Mouse (Mus musculus) thymus, postnatal 0 days (tissue): ENCODE measurements around the gene Unc5cl. TPM values are rescaled to one million over a fixed set of nuclear protein-coding genes. Genes with fewer than 3 reads are reported as not detected.
A peak's percentile ranks its signal among the peaks of the same experiment; 100 is the strongest.
"Not testable (repeated sequence)": the region's sequence is repeated elsewhere in the genome, so short reads cannot be mapped to it uniquely, and the experiment has no call there.

Experiments used
- DNase-seq: peaks from one replicate; pipeline ENCODE4 v3.0.0-alpha.2; 2015; ENCODE audit warnings: low spot score
- polyA plus RNA-seq: library from polyadenylated mRNA; unstranded; fragments of >200 nt; fragmentation: Nextera tagmentation; extraction: Ambion mirVana; gene quantifications from 2 replicates; pipeline ENCODE4 v1.2.1, GENCODE M21; 2015

Gene Unc5cl
- polyA plus RNA-seq, 1 experiment from 2014 or later = 21.6 TPM

- DNase-seq = peak; percentile 80
Observed at GRCm38 (mm10) chr17:48467395-48468231, 12.9 kb downstream of the Unc5cl start.

- DNase-seq = not testable (repeated sequence)
Observed at GRCm38 (mm10) chr17:48474282-48474681, 19.6 kb downstream of the Unc5cl start.

GRCm38 (mm10) chr17:48475444-48475843 lies 20.7 kb downstream of the Unc5cl start:
- DNase-seq = no peak

GRCm38 (mm10) chr17:48479952-48480351 lies 25.3 kb downstream of the Unc5cl start:
- DNase-seq = no peak

- DNase-seq = no peak
Observed at GRCm38 (mm10) chr17:48483764-48484163, 29.1 kb downstream of the Unc5cl start.

GRCm38 (mm10) chr17:48484191-48484590 lies 29.5 kb downstream of the Unc5cl start:
- DNase-seq = no peak

- no peak for DNase-seq
Observed at GRCm38 (mm10) chr17:48489466-48489865, 34.8 kb downstream of the Unc5cl start.

GRCm38 (mm10) chr17:48492621-48493020 lies 37.9 kb downstream of the Unc5cl start:
- no peak for DNase-seq

- no peak for DNase-seq
Observed at GRCm38 (mm10) chr17:48493582-48493981, 38.9 kb downstream of the Unc5cl start.

- no peak for DNase-seq
Observed at GRCm38 (mm10) chr17:48493986-48494385, 39.3 kb downstream of the Unc5cl start.

GRCm38 (mm10) chr17:48497986-48498385 lies 43.3 kb downstream of the Unc5cl start:
- DNase-seq = no peak

GRCm38 (mm10) chr17:48500846-48501445 lies 46.2 kb downstream of the Unc5cl start:
- no peak for DNase-seq

- DNase-seq = no peak
Observed at GRCm38 (mm10) chr17:48505006-48505405, 50.3 kb downstream of the Unc5cl start.

GRCm38 (mm10) chr17:48506986-48507385 lies 52.3 kb downstream of the Unc5cl start:
- DNase-seq = no peak

GRCm38 (mm10) chr17:48509596-48509995 lies 54.9 kb downstream of the Unc5cl start:
- peak; percentile 61 for DNase-seq

- peak; percentile 50 for DNase-seq
Observed at GRCm38 (mm10) chr17:48512614-48513281, 58.0 kb downstream of the Unc5cl start.

GRCm38 (mm10) chr17:48514613-48515012 lies 59.9 kb downstream of the Unc5cl start:
- DNase-seq = no peak

GRCm38 (mm10) chr17:48519046-48519445 lies 64.3 kb downstream of the Unc5cl start:
- DNase-seq = no peak

- no peak for DNase-seq
Observed at GRCm38 (mm10) chr17:48520352-48520751, 65.7 kb downstream of the Unc5cl start.

GRCm38 (mm10) chr17:48523056-48523455 lies 68.4 kb downstream of the Unc5cl start:
- no peak for DNase-seq

- DNase-seq = peak; percentile 12
Observed at GRCm38 (mm10) chr17:48533844-48534705, 79.4 kb downstream of the Unc5cl start.
